Mouse (Mus musculus): Measurements from ENCODE around the gene Usp40. TPM values are rescaled to one million over a fixed set of nuclear protein-coding genes. Genes with fewer than 3 reads are reported as not detected.
A peak's percentile ranks its signal among the peaks of the same experiment; 100 is the strongest.

Gene Usp40
- total and polyA plus RNA-seq, 2 experiments from 2014 or later, result 9.8 to 15.8 TPM

- no peak overlapping the region for H3K4me2 ChIP-seq (ENCODE audit: low read depth, low read length, poor library complexity, severe bottlenecking)
- peaks cover 20% of the 10 kb centered on the region for H3K36me3 ChIP-seq (ENCODE audit: insufficient read depth, low read length)
- no peak for TF ChIP-seq CTCF (IDR thresholded peaks at IDR 0.05)
- H3K9me3 ChIP-seq (ENCODE audit: low read length), result no peaks in the 10 kb centered on the region
- H3K27ac ChIP-seq (ENCODE audit: low read depth, low read length), result no peak overlapping the region
- no peaks in the 10 kb centered on the region for H3K4me1 ChIP-seq (ENCODE audit: insufficient read depth, low read length)
- no peaks in the 10 kb centered on the region for H3K27me3 ChIP-seq (ENCODE audit: insufficient read depth, low read length)
- DNase-seq (ENCODE audit: low spot score) (no peak), ATAC-seq (ENCODE audit: low FRiP score) (no peak)
- H3K4me3 ChIP-seq (ENCODE audit: low read depth, low read length), result no peak overlapping the region
- no peak overlapping the region for H3K9ac ChIP-seq (replicated peaks; ENCODE audit: low read length, poor library complexity, severe bottlenecking)
Measured at GRCm38 (mm10) chr1:87913356-87913755, 95.0 kb downstream of the Usp40 start.

- ATAC-seq (ENCODE audit: low FRiP score) (no peak), DNase-seq (ENCODE audit: low spot score) (no peak)
- peaks cover 6% of the 10 kb centered on the region; the same call in 1 of the 2 replicates for H3K36me3 ChIP-seq (ENCODE audit: insufficient read depth, low read length)
- H3K9ac ChIP-seq (replicated peaks; ENCODE audit: low read length, poor library complexity, severe bottlenecking), result no peak overlapping the region
- no peak for TF ChIP-seq CTCF (IDR thresholded peaks at IDR 0.05)
- no peaks in the 10 kb centered on the region for H3K4me1 ChIP-seq (ENCODE audit: insufficient read depth, low read length)
- H3K4me2 ChIP-seq (ENCODE audit: low read depth, low read length, poor library complexity, severe bottlenecking), result no peak overlapping the region
- no peaks in the 10 kb centered on the region for H3K27me3 ChIP-seq (ENCODE audit: insufficient read depth, low read length)
- no peak overlapping the region for H3K27ac ChIP-seq (ENCODE audit: low read depth, low read length)
- H3K9me3 ChIP-seq (ENCODE audit: low read length), result no peaks in the 10 kb centered on the region
- WGBS, result 82% methylated on average over 1 of the region's 1 CpGs
- H3K4me3 ChIP-seq (ENCODE audit: low read depth, low read length), result no peak overlapping the region
Measured at GRCm38 (mm10) chr1:87910428-87910827, 97.9 kb downstream of the Usp40 start.

GRCm38 (mm10) chr1:87909565-87909964, 98.8 kb downstream of the Usp40 start:
- ATAC-seq (ENCODE audit: low FRiP score) (no peak), DNase-seq (ENCODE audit: low spot score) (no peak)
- H3K36me3 ChIP-seq (ENCODE audit: insufficient read depth, low read length), result peaks cover 6% of the 10 kb centered on the region; the same call in 1 of the 2 replicates
- no peaks in the 10 kb centered on the region for H3K27me3 ChIP-seq (ENCODE audit: insufficient read depth, low read length)
- TF ChIP-seq CTCF (IDR thresholded peaks at IDR 0.05), result no peak
- H3K4me2 ChIP-seq (ENCODE audit: low read depth, low read length, poor library complexity, severe bottlenecking), result no peak overlapping the region
- no peak overlapping the region for H3K9ac ChIP-seq (replicated peaks; ENCODE audit: low read length, poor library complexity, severe bottlenecking)
- H3K4me1 ChIP-seq (ENCODE audit: insufficient read depth, low read length), result no peaks in the 10 kb centered on the region
- no peaks in the 10 kb centered on the region for H3K9me3 ChIP-seq (ENCODE audit: low read length)
- no peak overlapping the region for H3K4me3 ChIP-seq (ENCODE audit: low read depth, low read length)
- H3K27ac ChIP-seq (ENCODE audit: low read depth, low read length), result no peak overlapping the region

- Histone ChIP-seq H3K36me3 (ENCODE audit: insufficient read depth, low read length) (peaks cover 6% of the 10 kb centered on the region; the same call in 1 of the 2 replicates), H3K4me3 (ENCODE audit: low read depth, low read length) (no peak overlapping the region), H3K9ac (replicated peaks; ENCODE audit: low read length, poor library complexity, severe bottlenecking) (no peak overlapping the region), H3K4me1 (ENCODE audit: insufficient read depth, low read length) (no peaks in the 10 kb centered on the region), H3K27ac (ENCODE audit: low read depth, low read length) (no peak overlapping the region), H3K27me3 (ENCODE audit: insufficient read depth, low read length) (no peaks in the 10 kb centered on the region), H3K9me3 (ENCODE audit: low read length) (no peaks in the 10 kb centered on the region), H3K4me2 (ENCODE audit: low read depth, low read length, poor library complexity, severe bottlenecking) (no peak overlapping the region)
- 88% methylated on average over 3 of the region's 3 CpGs for WGBS
- TF ChIP-seq CTCF (IDR thresholded peaks at IDR 0.05), result no peak
- ATAC-seq (ENCODE audit: low FRiP score) (no peak), DNase-seq (ENCODE audit: low spot score) (no peak)
Measured at GRCm38 (mm10) chr1:87908736-87909135, 99.6 kb downstream of the Usp40 start.

- Histone ChIP-seq H3K4me2 (ENCODE audit: low read depth, low read length, poor library complexity, severe bottlenecking) (no peak overlapping the region), H3K4me1 (ENCODE audit: insufficient read depth, low read length) (no peaks in the 10 kb centered on the region), H3K27me3 (ENCODE audit: insufficient read depth, low read length) (no peaks in the 10 kb centered on the region), H3K4me3 (ENCODE audit: low read depth, low read length) (no peak overlapping the region), H3K27ac (ENCODE audit: low read depth, low read length) (no peak overlapping the region), H3K36me3 (ENCODE audit: insufficient read depth, low read length) (peaks cover 6% of the 10 kb centered on the region; the same call in 1 of the 2 replicates), H3K9ac (replicated peaks; ENCODE audit: low read length, poor library complexity, severe bottlenecking) (no peak overlapping the region), H3K9me3 (ENCODE audit: low read length) (no peaks in the 10 kb centered on the region)
- no peak for TF ChIP-seq CTCF (IDR thresholded peaks at IDR 0.05)
- WGBS, result 97% methylated on average over 2 of the region's 2 CpGs
- ATAC-seq (ENCODE audit: low FRiP score), result no peak
- no peak for DNase-seq (ENCODE audit: low spot score)
Measured at GRCm38 (mm10) chr1:87908006-87908405, 100.3 kb downstream of the Usp40 start.

GRCm38 (mm10) chr1:87906361-87906956, 101.9 kb downstream of the Usp40 start:
- H3K9me3 ChIP-seq (ENCODE audit: low read length), result no peaks in the 10 kb centered on the region
- H3K4me3 ChIP-seq (ENCODE audit: low read depth, low read length), result no peak overlapping the region
- no peak for ATAC-seq (ENCODE audit: low FRiP score)
- 94% methylated on average over 5 of the region's 5 CpGs for WGBS
- no peaks in the 10 kb centered on the region for H3K4me1 ChIP-seq (ENCODE audit: insufficient read depth, low read length)
- no peak overlapping the region for H3K9ac ChIP-seq (replicated peaks; ENCODE audit: low read length, poor library complexity, severe bottlenecking)
- H3K36me3 ChIP-seq (ENCODE audit: insufficient read depth, low read length), result peaks cover 6% of the 10 kb centered on the region; the same call in 1 of the 2 replicates
- H3K27me3 ChIP-seq (ENCODE audit: insufficient read depth, low read length), result no peaks in the 10 kb centered on the region
- H3K4me2 ChIP-seq (ENCODE audit: low read depth, low read length, poor library complexity, severe bottlenecking), result no peak overlapping the region
- DNase-seq (ENCODE audit: low spot score), result no peak
- no peak overlapping the region for H3K27ac ChIP-seq (ENCODE audit: low read depth, low read length)
- peak; percentile 19 for TF ChIP-seq CTCF (IDR thresholded peaks at IDR 0.05)

Data from midbrain, postnatal 0 days (tissue).